Mouse (Mus musculus): ENCODE data around the gene Jazf1.

Jazf1 gene

GRCm38 (mm10) chr6:52805237-52805856 lies 263.1 kb downstream of the Jazf1 start:
- DNase-seq (ENCODE audit: low spot score in 2 of 2), result no peak

- DNase-seq (ENCODE audit: low spot score in 2 of 2), result no peak
These were observed 266.2 kb downstream of the Jazf1 start for GRCm38 (mm10) chr6:52802181-52802580.

- DNase-seq (ENCODE audit: low spot score in 2 of 2), result no peak
These were observed 271.1 kb downstream of the Jazf1 start for GRCm38 (mm10) chr6:52797252-52797800.

GRCm38 (mm10) chr6:52796691-52797090 lies 271.7 kb downstream of the Jazf1 start:
- no peak for DNase-seq (ENCODE audit: low spot score in 2 of 2)

- DNase-seq (ENCODE audit: low spot score in 2 of 2), result no peak
These were observed 272.3 kb downstream of the Jazf1 start for GRCm38 (mm10) chr6:52796035-52796598.

- no peak for DNase-seq (ENCODE audit: low spot score in 2 of 2)
These were observed 273.2 kb downstream of the Jazf1 start for GRCm38 (mm10) chr6:52795029-52795841.

- DNase-seq (ENCODE audit: low spot score in 2 of 2), result no peak
These were observed 276.0 kb downstream of the Jazf1 start for GRCm38 (mm10) chr6:52792455-52792854.

GRCm38 (mm10) chr6:52790781-52791180 lies 277.6 kb downstream of the Jazf1 start:
- DNase-seq (ENCODE audit: low spot score in 2 of 2), result no peak

GRCm38 (mm10) chr6:52790316-52790715 lies 278.1 kb downstream of the Jazf1 start:
- no peak for DNase-seq (ENCODE audit: low spot score in 2 of 2)

GRCm38 (mm10) chr6:52779546-52779945 lies 288.9 kb downstream of the Jazf1 start:
- no peak for DNase-seq (ENCODE audit: low spot score in 2 of 2)

GRCm38 (mm10) chr6:52778523-52778922 lies 289.9 kb downstream of the Jazf1 start:
- no peak for DNase-seq (ENCODE audit: low spot score in 2 of 2)

GRCm38 (mm10) chr6:52777034-52777433 lies 291.4 kb downstream of the Jazf1 start:
- no peak for DNase-seq (ENCODE audit: low spot score in 2 of 2)

- DNase-seq (ENCODE audit: low spot score in 2 of 2), result peak; percentile 32 to 59
These were observed 292.5 kb downstream of the Jazf1 start for GRCm38 (mm10) chr6:52775956-52776355.

- peak in 1 of 2 experiments; percentile 14 for DNase-seq (ENCODE audit: low spot score in 2 of 2)
These were observed 293.1 kb downstream of the Jazf1 start for GRCm38 (mm10) chr6:52775350-52775749.

GRCm38 (mm10) chr6:52773132-52773531 lies 295.3 kb downstream of the Jazf1 start:
- DNase-seq (ENCODE audit: low spot score in 2 of 2), result no peak

- DNase-seq (ENCODE audit: low spot score in 2 of 2), result no peak
These were observed 297.6 kb downstream of the Jazf1 start for GRCm38 (mm10) chr6:52770789-52771188.

GRCm38 (mm10) chr6:52765206-52765605 lies 303.2 kb downstream of the Jazf1 start:
- DNase-seq (ENCODE audit: low spot score in 2 of 2), result no peak

- no peak for DNase-seq (ENCODE audit: low spot score in 2 of 2)
These were observed 315.6 kb downstream of the Jazf1 start for GRCm38 (mm10) chr6:52752832-52753231.

GRCm38 (mm10) chr6:52734630-52735029 lies 333.8 kb downstream of the Jazf1 start:
- DNase-seq (ENCODE audit: low spot score in 2 of 2), result no peak

- DNase-seq (ENCODE audit: low spot score in 2 of 2), result no peak
These were observed 338.1 kb downstream of the Jazf1 start for GRCm38 (mm10) chr6:52730338-52730737.

GRCm38 (mm10) chr6:52724805-52725439 lies 343.5 kb downstream of the Jazf1 start:
- DNase-seq (ENCODE audit: low spot score in 2 of 2), result peak; percentile 40 to 76

Data from thymus, postnatal 10 days (tissue).